Mouse (Mus musculus) cerebellum, adult 9-11 months (tissue): Measurements from ENCODE around the gene Gm19935.
A peak's percentile ranks its signal among the peaks of the same experiment; 100 is the strongest.

Source experiments
- DNase-seq: peaks from one replicate; pipeline ENCODE4 v3.0.0; 2022

Gene Gm19935

DNA sequence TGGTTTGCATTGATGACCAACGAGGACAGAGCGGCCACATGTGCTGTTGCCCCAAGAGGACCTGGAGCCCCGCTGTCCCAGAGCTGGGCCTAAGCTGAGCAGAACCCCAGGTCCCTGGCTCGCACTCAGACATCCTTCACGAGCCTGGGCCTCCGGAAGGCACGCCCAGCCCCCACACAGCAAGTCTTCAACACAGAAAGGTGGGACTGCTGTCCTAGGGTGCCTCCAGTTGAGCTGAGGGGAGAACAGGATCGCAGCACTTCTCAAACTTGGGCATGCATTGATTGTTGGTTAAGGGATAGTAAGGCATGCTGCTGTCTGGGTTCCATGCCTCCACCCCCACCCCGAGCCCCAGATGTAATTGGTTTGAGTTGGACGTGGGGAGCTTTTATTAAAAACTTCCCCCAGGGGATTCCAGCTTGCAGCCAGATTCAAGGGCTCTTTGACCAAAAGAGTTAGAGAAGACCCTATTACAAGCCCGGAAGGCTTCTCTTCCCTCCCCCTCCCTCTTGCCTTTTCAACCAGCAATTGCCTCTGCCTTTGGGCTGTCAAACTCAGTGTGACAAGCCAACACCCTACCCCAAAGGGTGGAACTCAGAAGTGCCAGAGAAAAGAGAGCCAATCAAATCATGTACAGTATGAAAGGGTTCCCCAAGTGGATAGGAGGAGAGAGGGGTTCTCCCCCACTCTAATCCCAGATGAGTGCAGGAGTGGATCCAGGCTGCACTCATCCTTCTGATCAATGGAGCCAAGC lies 12.0 kb upstream of the Gm19935 start:
- peak; percentile 56 for DNase-seq

DNA sequence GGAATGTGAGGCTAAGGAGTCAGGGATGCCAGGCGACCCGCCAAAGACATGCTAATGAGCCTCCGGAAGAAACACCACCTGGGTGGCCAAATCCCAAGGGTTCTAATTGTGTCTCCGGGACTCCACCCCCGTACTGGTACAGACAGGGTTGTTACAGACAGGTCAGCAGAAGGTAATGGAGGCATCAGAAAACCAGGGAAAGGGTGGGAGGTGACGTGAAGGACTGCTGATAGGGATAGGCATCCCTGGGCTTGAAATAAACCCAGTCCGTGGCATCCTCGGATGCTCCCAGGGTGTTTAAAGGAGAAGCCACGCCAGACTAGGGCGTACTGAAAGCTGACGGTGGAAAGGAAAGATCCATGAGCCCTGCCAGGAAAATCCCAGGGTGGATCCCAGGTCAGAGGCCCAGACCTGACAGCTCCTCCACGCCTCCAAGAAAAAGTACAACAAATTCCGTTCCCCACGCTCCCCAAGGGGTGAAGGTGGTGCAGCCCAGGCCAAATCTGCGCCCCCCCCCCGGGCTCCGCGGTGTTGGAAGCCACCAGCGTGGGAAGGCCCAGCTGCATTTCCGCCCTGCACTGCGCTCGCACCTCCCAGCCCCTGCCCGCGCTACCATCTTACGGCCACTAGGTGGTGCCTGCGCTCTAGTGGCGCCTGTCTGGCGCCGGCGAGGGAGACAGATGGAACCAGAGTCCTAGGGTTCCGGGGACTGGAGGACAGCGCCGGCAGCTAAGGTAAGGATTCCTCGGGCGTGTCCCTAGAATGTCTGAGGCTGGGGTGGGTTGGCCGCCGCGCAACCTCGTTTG lies 11.2 kb upstream of the Gm19935 start, which contains the start of gene Chd9:
TSS of gene Chd9 (plus strand) at position 172 of the 806 bp plus-strand sequence.
- DNase-seq = peak; percentile 95

- no peak for DNase-seq
Measured at GRCm38 (mm10) chr8:90825459-90825871, 8.3 kb upstream of the Gm19935 start.

DNA sequence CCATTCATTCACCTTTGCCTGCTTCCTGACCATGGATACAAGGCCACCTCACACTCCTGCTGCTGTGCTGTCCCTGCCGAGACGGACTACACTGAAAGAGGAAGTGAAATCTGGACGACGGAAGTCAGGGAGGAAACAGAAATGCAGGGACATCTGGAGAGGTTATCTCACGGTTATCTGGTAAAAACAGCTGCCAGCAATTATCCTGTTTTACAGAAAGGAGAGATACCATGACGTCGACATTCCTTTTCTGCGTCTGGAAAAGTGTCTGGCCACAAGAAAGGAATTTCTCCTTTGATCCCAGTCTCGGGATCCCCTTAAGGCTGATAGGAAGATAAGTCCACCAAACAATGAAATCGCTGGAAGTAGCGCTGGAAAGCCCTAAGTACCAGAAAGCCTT lies 5.2 kb upstream of the Gm19935 start:
- DNase-seq = no peak

DNA sequence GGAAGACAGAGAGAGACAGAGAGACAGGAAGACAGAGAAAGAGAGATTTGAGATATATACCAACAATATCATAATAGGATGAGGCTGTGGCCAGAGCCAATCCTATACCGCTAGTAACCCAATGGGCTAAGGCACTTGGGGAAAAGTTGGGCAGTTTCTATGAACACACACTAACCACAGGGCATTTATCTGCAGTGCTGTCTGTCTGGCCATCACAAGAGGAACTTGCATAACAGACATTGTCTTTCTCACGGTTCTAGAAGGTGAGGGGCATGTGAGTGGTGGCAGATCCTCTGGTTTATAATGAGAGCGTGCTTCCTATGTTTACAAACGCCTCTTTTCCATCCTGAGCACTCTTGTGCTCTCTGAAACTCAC lies 3.1 kb upstream of the Gm19935 start:
- no peak for DNase-seq

DNA sequence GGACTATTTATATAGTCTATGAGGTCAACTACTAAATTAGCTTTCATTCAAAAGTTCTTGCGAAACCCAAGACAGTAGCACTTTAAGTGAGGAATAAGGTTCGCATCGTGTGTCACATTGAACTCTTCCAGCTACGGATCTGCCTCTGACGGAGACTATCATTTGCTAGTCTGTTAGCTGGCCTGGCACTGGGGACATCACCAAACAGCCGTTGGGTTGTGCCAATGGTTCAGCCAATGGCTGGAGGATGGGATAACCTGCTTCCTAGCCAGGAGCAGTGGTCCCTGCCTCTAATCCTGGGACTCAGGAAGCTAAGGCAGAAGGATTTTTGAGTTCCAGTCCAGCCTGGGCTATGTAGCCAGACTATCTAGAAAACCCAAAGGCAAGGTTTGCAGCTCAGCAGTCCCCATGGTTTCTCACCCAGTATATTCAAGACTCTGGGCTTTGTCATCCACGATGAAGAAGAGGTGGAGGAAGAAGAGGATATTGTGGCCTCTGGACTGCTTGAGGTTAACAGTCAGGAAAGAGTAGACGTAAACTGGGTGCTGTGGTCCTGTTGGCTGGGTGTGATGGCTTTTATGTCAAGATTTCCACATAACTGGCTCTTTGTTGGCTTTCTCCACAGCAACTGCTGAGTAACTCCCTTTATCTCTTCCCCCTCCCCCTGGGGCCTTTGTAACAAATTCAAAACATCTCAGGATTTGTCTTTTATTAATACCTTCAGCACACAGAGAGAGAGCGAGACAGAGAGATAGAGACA lies 2.5 kb upstream of the Gm19935 start:
- DNase-seq = no peak

DNA sequence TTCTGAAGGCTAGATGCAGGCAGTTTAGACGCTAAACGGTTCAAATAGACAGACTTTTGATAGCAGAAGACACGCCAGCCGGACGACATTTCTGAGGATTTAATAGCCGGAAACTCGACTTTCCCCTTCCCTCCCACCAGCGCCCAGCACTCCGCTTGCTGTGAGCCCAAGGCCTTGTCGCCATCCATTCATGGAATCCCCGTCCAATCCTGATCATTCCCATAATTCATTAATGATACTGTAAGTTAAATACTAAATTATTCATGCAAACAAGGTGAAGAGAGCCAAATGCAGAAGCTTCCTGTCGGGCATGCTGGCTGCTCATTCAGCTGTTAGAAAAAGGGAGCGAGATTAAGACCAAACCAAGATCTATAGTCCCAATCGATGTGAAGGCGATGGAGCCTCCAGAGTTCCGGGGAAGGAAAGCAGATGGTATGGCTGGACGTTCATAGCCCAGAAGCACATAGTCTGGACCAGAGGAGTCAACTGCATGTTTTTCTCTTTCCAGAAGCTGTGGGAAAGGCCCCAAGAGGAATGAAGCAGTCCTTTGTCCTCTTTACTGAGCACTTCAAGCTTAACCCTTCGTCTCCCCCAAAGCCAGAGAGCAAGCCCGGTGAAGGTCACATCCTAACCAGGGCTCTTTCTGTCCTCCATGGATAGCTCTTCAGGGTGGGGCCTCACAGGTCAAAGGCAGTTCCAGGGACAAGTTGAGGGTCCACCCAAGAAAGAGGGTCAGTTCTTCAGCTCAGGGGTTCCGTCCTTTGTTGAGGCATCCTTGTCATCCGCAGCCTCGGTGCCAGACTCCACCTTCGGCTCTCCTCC lies 921 bp downstream of the Gm19935 start:
- DNase-seq = no peak

DNA sequence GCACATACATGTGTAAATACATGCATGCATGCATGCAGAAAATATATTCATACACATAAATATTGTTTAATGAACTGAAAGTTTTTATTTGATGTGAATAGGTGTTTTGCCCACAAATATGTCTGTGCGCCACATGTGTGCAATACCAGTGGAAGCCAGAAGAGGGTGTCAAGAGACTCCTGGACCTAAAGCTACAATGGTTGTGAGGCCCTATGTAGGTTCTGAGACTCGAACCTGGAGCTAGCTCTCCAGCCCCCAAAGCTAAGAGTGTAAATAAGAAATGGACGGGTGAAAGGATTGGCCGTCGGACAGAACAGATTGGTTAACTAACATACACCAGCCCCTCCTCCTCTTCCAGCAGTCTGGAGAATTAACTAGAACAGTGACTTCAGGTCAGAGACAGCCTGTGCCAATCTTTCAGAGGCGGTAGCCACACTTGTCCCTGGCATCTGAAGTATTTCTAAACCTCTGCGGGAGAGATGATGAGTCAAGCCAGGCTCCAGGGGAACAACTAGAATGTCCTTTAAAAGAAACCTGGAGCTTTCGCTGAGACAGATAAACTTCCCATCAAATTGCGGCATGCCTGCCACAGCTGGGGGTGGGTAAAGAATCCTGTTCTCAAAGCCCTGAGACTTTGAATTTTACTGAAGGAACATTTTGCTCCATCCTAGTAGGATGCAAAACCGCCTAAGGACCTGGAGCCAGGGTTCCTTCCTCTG lies 3.4 kb downstream of the Gm19935 start:
- no peak for DNase-seq

- no peak for DNase-seq
Measured at GRCm38 (mm10) chr8:90799473-90799872, 17.7 kb downstream of the Gm19935 start.

GRCm38 (mm10) chr8:90794990-90795861 lies 22.0 kb downstream of the Gm19935 start:
- peak; percentile 19 for DNase-seq

GRCm38 (mm10) chr8:90793710-90794109 lies 23.5 kb downstream of the Gm19935 start:
- DNase-seq = peak; percentile 51

DNA sequence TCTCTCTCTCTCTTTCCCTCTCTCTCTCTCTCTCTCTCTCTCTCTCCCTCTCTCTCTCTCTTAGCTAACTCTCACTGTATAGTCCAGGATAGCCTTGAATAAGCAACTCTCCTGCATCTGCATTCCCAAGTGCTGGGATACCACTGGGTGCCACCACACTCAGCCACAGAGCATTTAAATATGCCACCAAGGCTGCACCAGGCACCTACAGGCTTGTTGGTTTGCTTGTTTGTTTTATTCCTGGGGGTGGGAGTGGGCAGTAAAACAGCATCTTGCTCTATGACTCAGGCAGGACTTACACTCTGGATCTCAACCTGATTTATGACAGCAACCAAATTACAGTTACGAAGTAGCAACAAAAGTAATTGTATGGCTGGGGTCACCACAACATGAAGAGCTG lies 25.6 kb downstream of the Gm19935 start:
- no peak for DNase-seq

GRCm38 (mm10) chr8:90769791-90770190 lies 47.4 kb downstream of the Gm19935 start:
- no peak for DNase-seq
